Mouse (Mus musculus) fat pad, adult 2 months (tissue): ENCODE measurements around the gene Gm8653.
"Not testable (repeated sequence)": the region's sequence is repeated elsewhere in the genome, so short reads cannot be mapped to it uniquely, and the experiment has no call there.

ENCODE experiments used
- DNase-seq: peaks from one replicate; pipeline ENCODE4 v3.0.0-alpha.2; 2011; ENCODE audit warnings: low read depth, low spot score; ENCODE audit errors: extremely low read depth

Gm8653 gene

GRCm38 (mm10) chr7:22201164-22201563 is at the start of gene Gm8653:
Gene Gm8653, minus strand, starts transcription at chr7:22201264.
- not testable (repeated sequence) for DNase-seq

- DNase-seq: not testable (repeated sequence)
Measured at GRCm38 (mm10) chr7:22229384-22229783, 28.3 kb upstream of the Gm8653 start, which contains the start of gene Gm8453. Gene Gm8453, minus strand, starts transcription at chr7:22229484.

GRCm38 (mm10) chr7:22189077-22189476 is 12.0 kb downstream of the Gm8653 start, which contains the start of gene Vmn1r143:
Gene Vmn1r143, plus strand, starts transcription at chr7:22189377.
- DNase-seq: not testable (repeated sequence)

GRCm38 (mm10) chr7:22163935-22164334 is 37.1 kb downstream of the Gm8653 start, which contains the start of gene Vmn1r142:
Gene Vmn1r142, minus strand, starts transcription at chr7:22164035.
- DNase-seq: not testable (repeated sequence)
